Mouse (Mus musculus): Measurements from ENCODE around the gene Kdm8. TPM values are rescaled to one million over a fixed set of nuclear protein-coding genes. Genes with fewer than 3 reads are reported as not detected.

Kdm8 gene
- polyA plus RNA-seq (2012; fragmentation: generic; extraction: Trizol), result 4.0 TPM

DNA sequence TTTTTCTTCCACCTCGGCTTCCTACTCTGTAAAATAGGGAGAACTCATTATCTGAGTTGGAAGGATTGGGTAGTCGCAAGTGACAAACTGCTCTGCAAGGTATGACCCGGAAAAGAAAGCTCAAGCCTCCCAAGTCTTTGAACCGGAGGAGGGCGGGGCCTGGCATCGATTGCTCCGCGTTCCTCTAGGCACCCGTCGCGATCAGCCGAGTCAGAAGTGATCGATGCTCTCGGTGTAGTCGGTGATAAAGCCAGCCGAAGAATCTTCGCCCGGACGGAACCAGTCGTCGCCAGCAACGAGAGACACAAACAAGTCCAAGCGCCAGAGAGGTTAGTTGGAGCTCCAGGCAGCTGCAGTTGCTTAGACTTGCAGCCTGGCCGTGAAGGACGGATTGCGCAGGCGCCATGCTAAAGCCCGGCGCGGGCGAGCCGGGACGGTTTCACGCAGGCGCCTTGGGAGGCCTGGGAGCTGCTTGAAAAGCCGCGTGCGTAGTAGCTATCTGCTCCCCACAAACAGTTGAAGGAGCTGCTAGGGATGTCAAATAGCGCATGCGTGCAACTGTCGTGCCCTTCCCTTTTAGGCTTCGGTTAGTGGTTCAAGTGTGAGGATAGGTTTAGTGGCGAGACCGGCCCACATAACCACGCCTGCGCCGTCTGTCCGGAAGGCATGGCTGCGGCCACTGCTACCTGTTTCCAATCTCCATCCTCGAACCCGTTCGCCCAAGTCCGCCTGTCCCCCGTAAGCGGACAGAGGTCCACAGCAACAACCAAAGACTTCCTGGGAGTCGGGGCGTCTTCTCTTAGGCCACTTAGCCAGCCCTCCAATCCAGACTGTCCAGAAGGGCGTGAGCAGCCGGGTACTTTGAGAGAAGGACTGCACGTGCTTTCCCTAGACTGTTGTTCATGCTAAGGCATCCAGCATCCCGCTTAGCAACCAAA, at the start of gene Kdm8:
Kdm8 (plus strand) TSS at position 213 of the 938 bp plus-strand sequence.
- TF ChIP-seq MYOG (IDR thresholded peaks at IDR 0.05; ENCODE audit: control insufficient read depth in 1 of 3, insufficient read depth in 1 of 3, insufficient read length in 2 of 3, low read depth in 2 of 3) (peak in 1 of 3 experiments; percentile 28), TCF12 (IDR thresholded peaks at IDR 0.05; ENCODE audit: insufficient read depth, poor library complexity, severe bottlenecking) (no peak), TCF3 (IDR thresholded peaks at IDR 0.05; ENCODE audit: insufficient read length, low read depth) (no peak), SRF (IDR thresholded peaks at IDR 0.05; ENCODE audit: control insufficient read depth, insufficient read length, low read depth) (peak; percentile 86), MYOD1 (IDR thresholded peaks at IDR 0.05; ENCODE audit: control insufficient read depth in 1 of 3, insufficient read length in 2 of 3, low read depth in 2 of 3) (peak in 1 of 3 experiments; percentile 13), POLR2AphosphoS2 (IDR thresholded peaks at IDR 0.05; ENCODE audit: insufficient read length, low read depth) (peak; percentile 84), MAX (IDR thresholded peaks at IDR 0.05; ENCODE audit: low read depth) (no peak), USF1 (IDR thresholded peaks at IDR 0.05; ENCODE audit: low read depth) (no peak), CEBPB (IDR thresholded peaks at IDR 0.05; ENCODE audit: insufficient read depth, poor library complexity, severe bottlenecking) (no peak), POLR2A (IDR thresholded peaks at IDR 0.05; ENCODE audit: insufficient read length, low read depth) (peak; percentile 91), E2F4 (IDR thresholded peaks at IDR 0.05; ENCODE audit: insufficient read depth) (no peak), REST (IDR thresholded peaks at IDR 0.05; ENCODE audit: insufficient read depth, insufficient read length) (no peak)
- no peaks in the 10 kb centered on the region for H3K36me3 ChIP-seq (ENCODE audit: control insufficient read depth, insufficient read depth)
- peak within 1 kb of the TSS; percentile 41 for H3ac ChIP-seq (ENCODE audit: control insufficient read depth, insufficient read length)
- H3K4me3 ChIP-seq, result peak within 1 kb of the TSS; percentile 73
- H3K4me2 ChIP-seq (ENCODE audit: low read depth), result peak within 1 kb of the TSS; percentile 92
- H3K79me2 ChIP-seq (ENCODE audit: control insufficient read depth, insufficient read depth), result peaks cover 5% of the 10 kb centered on the region
- no peaks in the 10 kb centered on the region for H3K27me3 ChIP-seq (ENCODE audit: control insufficient read depth, insufficient read depth, insufficient read length)

DNA sequence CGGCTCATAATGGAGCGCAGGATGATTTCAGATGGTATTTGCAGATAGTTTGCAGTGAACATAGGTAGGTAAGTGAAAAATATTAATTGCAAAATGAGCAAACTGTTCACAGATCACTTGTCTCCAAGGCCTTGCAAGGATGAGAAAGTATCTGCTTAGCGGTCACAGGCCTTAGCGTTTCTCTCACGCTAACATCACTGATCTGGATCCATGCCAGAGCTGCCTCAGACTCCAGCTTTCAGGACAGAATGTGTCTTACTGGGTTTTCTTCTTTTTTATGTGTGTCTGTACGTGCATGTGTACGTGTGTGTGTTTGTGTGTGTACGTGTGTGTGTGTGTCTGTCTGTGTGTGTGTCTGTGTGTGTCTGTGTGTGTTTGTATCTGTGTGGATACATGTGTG, 46.4 kb upstream of the Kdm8 start:
- TF ChIP-seq SRF (IDR thresholded peaks at IDR 0.05; ENCODE audit: control insufficient read depth, insufficient read length, low read depth) (no peak), TCF12 (IDR thresholded peaks at IDR 0.05; ENCODE audit: insufficient read depth, poor library complexity, severe bottlenecking) (no peak), REST (IDR thresholded peaks at IDR 0.05; ENCODE audit: insufficient read depth, insufficient read length) (no peak), USF1 (IDR thresholded peaks at IDR 0.05; ENCODE audit: low read depth) (no peak), TCF3 (IDR thresholded peaks at IDR 0.05; ENCODE audit: insufficient read length, low read depth) (no peak), E2F4 (IDR thresholded peaks at IDR 0.05; ENCODE audit: insufficient read depth) (no peak), POLR2AphosphoS2 (IDR thresholded peaks at IDR 0.05; ENCODE audit: insufficient read length, low read depth) (no peak), MYOD1 (IDR thresholded peaks at IDR 0.05; ENCODE audit: control insufficient read depth in 1 of 3, insufficient read length in 2 of 3, low read depth in 2 of 3) (no peak), MAX (IDR thresholded peaks at IDR 0.05; ENCODE audit: low read depth) (no peak), POLR2A (IDR thresholded peaks at IDR 0.05; ENCODE audit: insufficient read length, low read depth) (no peak)
- Histone ChIP-seq H3K79me2 (ENCODE audit: control insufficient read depth, insufficient read depth) (no peaks in the 10 kb centered on the region), H3K36me3 (ENCODE audit: control insufficient read depth, insufficient read depth) (no peaks in the 10 kb centered on the region), H3K27me3 (ENCODE audit: control insufficient read depth, insufficient read depth, insufficient read length) (peaks cover 13% of the 10 kb centered on the region), H3ac (ENCODE audit: control insufficient read depth, insufficient read length) (no peak overlapping the region), H3K4me3 (no peak overlapping the region), H3K4me2 (ENCODE audit: low read depth) (no peak overlapping the region)

DNA sequence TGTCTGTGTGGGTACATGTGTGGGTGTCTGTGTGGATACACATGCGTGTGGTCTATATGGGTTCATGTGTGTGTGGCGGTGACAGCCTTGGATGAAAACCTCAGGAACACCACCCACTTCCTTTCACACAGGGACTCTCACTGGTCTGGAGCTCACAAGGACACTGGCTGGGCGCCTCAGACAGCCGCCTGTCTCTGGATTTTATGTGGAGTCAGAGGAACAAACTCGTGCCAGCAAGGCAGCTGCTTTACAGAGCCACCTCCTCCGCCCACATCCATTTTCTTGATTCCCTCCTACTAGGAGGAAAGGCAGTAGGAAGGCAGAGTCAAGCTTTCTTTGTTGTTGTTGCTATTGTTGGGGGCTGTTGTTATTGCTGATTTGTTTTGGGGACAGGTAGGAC, 45.8 kb upstream of the Kdm8 start:
- Histone ChIP-seq H3K4me2 (ENCODE audit: low read depth) (no peak overlapping the region), H3K4me3 (no peak overlapping the region), H3K36me3 (ENCODE audit: control insufficient read depth, insufficient read depth) (no peaks in the 10 kb centered on the region), H3ac (ENCODE audit: control insufficient read depth, insufficient read length) (no peak overlapping the region), H3K27me3 (ENCODE audit: control insufficient read depth, insufficient read depth, insufficient read length) (peaks cover 13% of the 10 kb centered on the region), H3K79me2 (ENCODE audit: control insufficient read depth, insufficient read depth) (no peaks in the 10 kb centered on the region)
- TF ChIP-seq REST (IDR thresholded peaks at IDR 0.05; ENCODE audit: insufficient read depth, insufficient read length) (no peak), POLR2A (IDR thresholded peaks at IDR 0.05; ENCODE audit: insufficient read length, low read depth) (no peak), MYOG (IDR thresholded peaks at IDR 0.05; ENCODE audit: control insufficient read depth in 1 of 3, insufficient read depth in 1 of 3, insufficient read length in 2 of 3, low read depth in 2 of 3) (no peak), USF1 (IDR thresholded peaks at IDR 0.05; ENCODE audit: low read depth) (no peak), MAX (IDR thresholded peaks at IDR 0.05; ENCODE audit: low read depth) (no peak), SRF (IDR thresholded peaks at IDR 0.05; ENCODE audit: control insufficient read depth, insufficient read length, low read depth) (no peak), TCF3 (IDR thresholded peaks at IDR 0.05; ENCODE audit: insufficient read length, low read depth) (no peak), TCF12 (IDR thresholded peaks at IDR 0.05; ENCODE audit: insufficient read depth, poor library complexity, severe bottlenecking) (no peak), POLR2AphosphoS2 (IDR thresholded peaks at IDR 0.05; ENCODE audit: insufficient read length, low read depth) (no peak), CEBPB (IDR thresholded peaks at IDR 0.05; ENCODE audit: insufficient read depth, poor library complexity, severe bottlenecking) (no peak), MYOD1 (IDR thresholded peaks at IDR 0.05; ENCODE audit: control insufficient read depth in 1 of 3, insufficient read length in 2 of 3, low read depth in 2 of 3) (no peak), E2F4 (IDR thresholded peaks at IDR 0.05; ENCODE audit: insufficient read depth) (no peak)

DNA sequence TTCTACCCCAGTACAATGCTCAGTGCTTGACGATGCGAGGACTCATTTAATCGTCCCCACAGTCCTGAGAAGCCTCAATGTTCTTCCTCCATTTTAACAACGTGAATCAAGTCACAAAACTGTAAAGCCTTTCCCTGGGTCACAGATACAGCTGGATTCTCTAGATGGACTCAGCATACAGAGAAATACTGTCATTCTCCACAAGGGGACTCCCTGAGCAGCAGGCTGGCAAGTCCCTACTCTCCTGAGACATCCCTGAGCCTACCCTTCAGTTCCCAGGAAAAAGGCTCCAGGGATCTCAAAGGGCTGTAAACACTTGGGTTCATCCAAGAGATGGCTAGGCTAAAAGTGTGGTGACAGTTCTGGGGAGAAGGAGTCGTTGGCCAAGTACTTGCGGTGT, 37.3 kb upstream of the Kdm8 start:
- TF ChIP-seq MYOD1 (IDR thresholded peaks at IDR 0.05; ENCODE audit: control insufficient read depth in 1 of 3, insufficient read length in 2 of 3, low read depth in 2 of 3) (no peak), POLR2A (IDR thresholded peaks at IDR 0.05; ENCODE audit: insufficient read length, low read depth) (no peak), USF1 (IDR thresholded peaks at IDR 0.05; ENCODE audit: low read depth) (no peak), TCF3 (IDR thresholded peaks at IDR 0.05; ENCODE audit: insufficient read length, low read depth) (no peak), REST (IDR thresholded peaks at IDR 0.05; ENCODE audit: insufficient read depth, insufficient read length) (no peak), CEBPB (IDR thresholded peaks at IDR 0.05; ENCODE audit: insufficient read depth, poor library complexity, severe bottlenecking) (no peak), TCF12 (IDR thresholded peaks at IDR 0.05; ENCODE audit: insufficient read depth, poor library complexity, severe bottlenecking) (no peak), MYOG (IDR thresholded peaks at IDR 0.05; ENCODE audit: control insufficient read depth in 1 of 3, insufficient read depth in 1 of 3, insufficient read length in 2 of 3, low read depth in 2 of 3) (no peak), SRF (IDR thresholded peaks at IDR 0.05; ENCODE audit: control insufficient read depth, insufficient read length, low read depth) (no peak), E2F4 (IDR thresholded peaks at IDR 0.05; ENCODE audit: insufficient read depth) (no peak), POLR2AphosphoS2 (IDR thresholded peaks at IDR 0.05; ENCODE audit: insufficient read length, low read depth) (no peak), MAX (IDR thresholded peaks at IDR 0.05; ENCODE audit: low read depth) (no peak)
- H3K4me2 ChIP-seq (ENCODE audit: low read depth), result no peak overlapping the region
- no peak overlapping the region for H3K4me3 ChIP-seq

More for the DNA sequence above, 37.3 kb upstream of the Kdm8 start:
- Histone ChIP-seq H3K36me3 (ENCODE audit: control insufficient read depth, insufficient read depth) (no peaks in the 10 kb centered on the region), H3K79me2 (ENCODE audit: control insufficient read depth, insufficient read depth) (no peaks in the 10 kb centered on the region), H3K27me3 (ENCODE audit: control insufficient read depth, insufficient read depth, insufficient read length) (peaks cover 13% of the 10 kb centered on the region), H3ac (ENCODE audit: control insufficient read depth, insufficient read length) (no peak overlapping the region)
